Mouse (Mus musculus): ENCODE results near the gene Rnft1. TPM values are rescaled to one million over a fixed set of nuclear protein-coding genes. Genes with fewer than 3 reads are reported as not detected.
"Not testable (repeated sequence)": the region's sequence is repeated elsewhere in the genome, so short reads cannot be mapped to it uniquely, and the experiment has no call there.

Gene Rnft1
- total RNA-seq, 2 experiments from 2014 or later: 29.2 to 29.3 TPM

GRCm38 (mm10) chr11:86516620-86517019 is 32.2 kb downstream of the Rnft1 start:
- no peak for DNase-seq (ENCODE audit: low spot score in 2 of 2)

GRCm38 (mm10) chr11:86517229-86517628 is 32.8 kb downstream of the Rnft1 start:
- no peak for DNase-seq (ENCODE audit: low spot score in 2 of 2)

GRCm38 (mm10) chr11:86519751-86520150 is 35.3 kb downstream of the Rnft1 start:
- DNase-seq (ENCODE audit: low spot score in 2 of 2): peak in 1 of 2 experiments; percentile 17

GRCm38 (mm10) chr11:86527528-86527927 is 43.1 kb downstream of the Rnft1 start:
- DNase-seq (ENCODE audit: low spot score in 2 of 2): no peak

- peak in 1 of 2 experiments; percentile 35 for DNase-seq (ENCODE audit: low spot score in 2 of 2)
These were observed 48.4 kb downstream of the Rnft1 start for GRCm38 (mm10) chr11:86532834-86533233.

- DNase-seq (ENCODE audit: low spot score in 2 of 2): not testable (repeated sequence)
These were observed 48.8 kb downstream of the Rnft1 start for GRCm38 (mm10) chr11:86533302-86533701.

GRCm38 (mm10) chr11:86534201-86534910 is 49.9 kb downstream of the Rnft1 start:
- no peak for DNase-seq (ENCODE audit: low spot score in 2 of 2)

GRCm38 (mm10) chr11:86538786-86539185 is 54.3 kb downstream of the Rnft1 start:
- DNase-seq (ENCODE audit: low spot score in 2 of 2): no peak

- no peak for DNase-seq (ENCODE audit: low spot score in 2 of 2)
These were observed 55.4 kb downstream of the Rnft1 start for GRCm38 (mm10) chr11:86539716-86540475.

GRCm38 (mm10) chr11:86540476-86540845 is 56.0 kb downstream of the Rnft1 start:
- no peak for DNase-seq (ENCODE audit: low spot score in 2 of 2)

- DNase-seq (ENCODE audit: low spot score in 2 of 2): no peak
These were observed 58.4 kb downstream of the Rnft1 start for GRCm38 (mm10) chr11:86542851-86543250.

- DNase-seq (ENCODE audit: low spot score in 2 of 2): peak; percentile 13 to 30
These were observed 59.6 kb downstream of the Rnft1 start for GRCm38 (mm10) chr11:86543960-86544638.

GRCm38 (mm10) chr11:86544639-86545299 is 60.3 kb downstream of the Rnft1 start, which contains the start of the genes Rps6kb1 and Tubd1:
Gene Rps6kb1, minus strand, starts transcription at chr11:86544805.
Gene Tubd1, plus strand, starts transcription at chr11:86544991.
- DNase-seq (ENCODE audit: low spot score in 2 of 2): peak; percentile 99 to 100

- no peak for DNase-seq (ENCODE audit: low spot score in 2 of 2)
These were observed 61.1 kb downstream of the Rnft1 start for GRCm38 (mm10) chr11:86545556-86545955.

GRCm38 (mm10) chr11:86547412-86547811 is 63.0 kb downstream of the Rnft1 start:
- no peak for DNase-seq (ENCODE audit: low spot score in 2 of 2)

Other genes starting within 250 kb of the Rnft1 start
- gene Ints2, start 227.1 kb upstream of the Rnft1 start, total RNA-seq (2021): 10 to 100 TPM; 20.0 to 22.0 TPM
- 10 to 100 TPM; 52.3 to 52.4 TPM for gene Med13, start 127.1 kb upstream of the Rnft1 start, total RNA-seq (2021)
- 10 to 100 TPM; 33.1 to 37.3 TPM for gene Rps6kb1, start 60.1 kb downstream of the Rnft1 start, total RNA-seq (2021)
- 1 to 10 TPM; 5.2 to 6.0 TPM for gene Tubd1, start 60.3 kb downstream of the Rnft1 start, total RNA-seq (2021)
- 100 to 1,000 TPM; 111 to 116 TPM for gene Vmp1, start 199.2 kb downstream of the Rnft1 start, total RNA-seq (2021)
- gene Ptrh2, start 199.3 kb downstream of the Rnft1 start, total RNA-seq (2021): 10 to 100 TPM in 1 of 2 experiments, 1 to 10 TPM in 1; 10.0 to 10.9 TPM

Data from layer of hippocampus, adult 18-20 months (tissue).